Mouse (Mus musculus): ENCODE data around the gene Isca2.

DNA sequence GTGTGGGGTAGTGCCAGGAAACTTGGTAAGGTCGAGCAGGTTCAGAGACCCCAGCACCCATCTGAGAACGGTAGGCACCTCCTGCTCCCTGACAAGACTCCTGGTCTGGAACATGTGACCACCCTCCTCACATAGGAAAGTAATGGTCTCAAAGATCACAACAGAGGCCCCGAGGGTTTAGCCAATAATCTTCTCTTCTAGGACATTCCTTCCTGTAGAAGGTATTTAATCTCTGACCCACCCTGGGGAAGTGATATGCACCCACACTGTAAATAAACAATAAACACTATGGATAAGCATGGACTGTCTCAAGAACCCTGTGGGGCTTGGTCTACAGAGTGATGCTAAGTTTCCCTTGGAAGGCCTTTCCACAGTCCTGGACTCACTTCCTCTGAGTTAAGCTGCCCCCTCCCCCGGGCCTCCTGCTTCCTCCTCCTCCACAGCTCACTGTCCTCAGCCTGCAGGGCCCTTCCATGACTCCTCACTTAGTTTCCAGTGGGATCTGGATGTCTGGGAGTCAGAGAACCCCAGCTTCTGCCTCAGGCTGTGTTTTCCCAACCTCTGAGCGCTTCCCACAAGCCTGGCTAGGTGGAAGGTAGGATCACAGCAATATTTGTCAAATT is 6.8 kb upstream of the Isca2 start:
- TF ChIP-seq CTCF (IDR thresholded peaks at IDR 0.05; ENCODE audit: low read depth): no peak
- no peak for TF ChIP-seq EP300 (IDR thresholded peaks at IDR 0.05; ENCODE audit: low read depth)

All from heart, postnatal 0 days (tissue).